In the genomic region with DNA sequence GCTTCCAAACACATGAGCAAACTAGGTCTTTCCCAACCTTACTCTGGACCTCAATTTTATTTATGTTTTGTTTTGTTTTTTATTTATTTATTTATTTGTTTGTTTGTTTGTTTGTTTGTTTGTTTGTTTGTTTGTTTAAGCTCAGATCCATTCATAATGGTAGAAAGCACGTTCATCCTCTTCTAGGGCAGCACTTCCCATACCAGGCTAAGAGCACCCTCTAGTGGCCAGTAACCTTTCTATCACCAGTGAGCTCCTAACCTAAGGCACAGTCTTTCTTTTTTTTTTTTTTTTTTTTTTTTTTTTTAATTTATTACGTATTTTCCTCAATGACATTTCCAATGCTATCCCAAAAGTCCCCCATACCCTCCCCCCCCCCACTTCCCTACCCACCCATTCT, we compare ENCODE assay signal across 11 mouse cellular contexts. TPM values are rescaled to one million over a fixed set of nuclear protein-coding genes. Genes with fewer than 3 reads are reported as not detected.
DNase-seq lines count a peak whose midpoint lies in the region; ATAC-seq and TF ChIP-seq lines count a peak whose summit lies in the region.
"Not testable (repeated sequence)": the region's sequence is repeated elsewhere in the genome, so short reads cannot be mapped to it uniquely, and the experiment has no call there.
"Had no signal": no experiment of that assay in that cellular context is flagged by ENCODE, and none has a peak within 500 bp of the region (broad histone marks: within the 10 kb centered on the region; RNA-seq: fewer than 3 reads in every experiment).

No protein-coding gene starts in this region.

- H3K27ac ChIP-seq in embryonic facial prominence, embryonic 11.5 days (replicated peaks; ENCODE audit: low read depth, low read length); neural tube, embryonic 13.5 days (replicated peaks); thymus, adult 2 months (ENCODE audit: control insufficient read depth, insufficient read depth, low read length): not testable (repeated sequence)

- not testable (repeated sequence) for H3K36me3 ChIP-seq in embryonic facial prominence, embryonic 11.5 days (replicated peaks; ENCODE audit: control insufficient read depth, insufficient read depth, low read depth, low read length); neural tube, embryonic 13.5 days; thymus, adult 2 months (ENCODE audit: control insufficient read depth, insufficient read depth, low read length)

- peak; percentile 89 for ATAC-seq in CD4-positive, CD25-positive, alpha-beta regulatory T cell, adult 4 months
- ATAC-seq in embryonic facial prominence, embryonic 11.5 days (replicated peaks; ENCODE audit: insufficient number of reproducible peaks, low FRiP score, low TSS enrichment, low read depth), result not testable (repeated sequence)
- peak; percentile 65; the same call in 1 of the 2 replicates for ATAC-seq in neural tube, embryonic 13.5 days (ENCODE audit: low read depth)

- not testable (repeated sequence) for H3K9me3 ChIP-seq in embryonic facial prominence, embryonic 11.5 days (replicated peaks; ENCODE audit: control insufficient read depth, low read length); neural tube, embryonic 13.5 days

- not testable (repeated sequence) for H3K4me2 ChIP-seq in embryonic facial prominence, embryonic 11.5 days (ENCODE audit: low read depth, low read length); neural tube, embryonic 13.5 days

- peak; percentile 87 for DNase-seq in brain, embryonic 14.5 days (ENCODE audit: low read depth)
- DNase-seq in embryonic facial prominence, embryonic 11.5 days (ENCODE audit: low spot score), result peak; percentile 83
- DNase-seq in heart, postnatal 4 days, result peak; percentile 74
- DNase-seq in kidney, postnatal 36 days, result peak; percentile 75 to 78
- peak; percentile 38 to 72 for DNase-seq in lung, adult 18-20 months
- DNase-seq in thymus, adult 2 months, result peak; percentile 41

- H3K4me3 ChIP-seq in embryonic facial prominence, embryonic 11.5 days (ENCODE audit: low read depth, low read length); neural tube, embryonic 13.5 days; thymus, adult 2 months (ENCODE audit: control insufficient read depth, insufficient read depth, low read length): not testable (repeated sequence)

- WGBS in embryonic facial prominence, embryonic 11.5 days, result 19% methylated on average over 1 of the region's 2 CpGs
- WGBS in neural tube, embryonic 13.5 days, result 14% methylated on average over 1 of the region's 2 CpGs
- 0% methylated on average over 1 of the region's 2 CpGs for WGBS in thymus, adult 2 months

- TF ChIP-seq POLR2A in brain, embryonic 14.5 days (IDR thresholded peaks at IDR 0.05; ENCODE audit: borderline replicate concordance, extremely low read depth, insufficient read depth, insufficient read length, poor library complexity, severe bottlenecking); thymus, adult 2 months (IDR thresholded peaks at IDR 0.05; ENCODE audit: control insufficient read depth, extremely low read depth, insufficient read depth, low read length, poor library complexity): not testable (repeated sequence)

- H3K27me3 ChIP-seq in embryonic facial prominence, embryonic 11.5 days (ENCODE audit: control insufficient read depth, insufficient read depth, low read length); neural tube, embryonic 13.5 days; thymus, adult 2 months (ENCODE audit: control insufficient read depth, insufficient read depth, low read length): not testable (repeated sequence)

- not testable (repeated sequence) for H3K4me1 ChIP-seq in embryonic facial prominence, embryonic 11.5 days (ENCODE audit: control insufficient read depth, insufficient read depth, low read length); neural tube, embryonic 13.5 days (replicated peaks); thymus, adult 2 months (replicated peaks; ENCODE audit: control insufficient read depth, insufficient read depth, low read length)

- H3K9ac ChIP-seq in embryonic facial prominence, embryonic 11.5 days (replicated peaks; ENCODE audit: low read length); neural tube, embryonic 13.5 days: not testable (repeated sequence)

- peak; percentile 68; the same call in 1 of the 2 replicates for TF ChIP-seq CTCF in brain, embryonic 14.5 days (IDR thresholded peaks at IDR 0.05; ENCODE audit: borderline replicate concordance, extremely low read depth, insufficient read depth, insufficient read length)
- TF ChIP-seq CTCF in thymus, adult 2 months (IDR thresholded peaks at IDR 0.05; ENCODE audit: borderline replicate concordance, control insufficient read depth, extremely low read depth, insufficient read depth, low read length, poor library complexity), result not testable (repeated sequence)

RNA-seq across cellular contexts. Expression of a gene that starts 9.3 kb away (rescaled TPM):
- not detected for polyA plus RNA-seq in CD4-positive, CD25-positive, alpha-beta regulatory T cell, adult 4 months (2017; shearing (Covaris generic))
- 7.9 and 13.7 TPM in 2 replicates for polyA plus RNA-seq in brain, embryonic 14.5 days (2012; rRNA removed)
- polyA plus RNA-seq in embryonic facial prominence, embryonic 11.5 days (2014; fragmentation: Nextera tagmentation; extraction: Ambion mirVana), result 0.38 and 0.48 TPM in 2 replicates
- total RNA-seq in heart, postnatal 4 days (2021), result under 1 TPM; 0.12 to 0.32 TPM
- 3.2 and 3.7 TPM in 2 replicates for polyA plus RNA-seq in neural tube, embryonic 13.5 days (2015; fragmentation: Nextera tagmentation; extraction: Ambion mirVana)
- polyA plus RNA-seq in thymus, adult 2 months (2012; rRNA removed), result 0.05 and 0.06 TPM in 2 replicates

RNA-seq across cellular contexts. Expression of a gene that starts 10.2 kb away (rescaled TPM):
- polyA plus RNA-seq in CD4-positive, CD25-positive, alpha-beta regulatory T cell, adult 4 months (2017; shearing (Covaris generic)), result not detected
- 39.3 and 83.1 TPM in 2 replicates for polyA plus RNA-seq in brain, embryonic 14.5 days (2012; rRNA removed)
- polyA plus RNA-seq in embryonic facial prominence, embryonic 11.5 days (2014; fragmentation: Nextera tagmentation; extraction: Ambion mirVana), result 32.0 and 36.4 TPM in 2 replicates
- total RNA-seq in heart, postnatal 4 days (2021), result 100 to 1,000 TPM; 286 to 313 TPM
- 32.8 and 35.2 TPM in 2 replicates for polyA plus RNA-seq in neural tube, embryonic 13.5 days (2015; fragmentation: Nextera tagmentation; extraction: Ambion mirVana)
- 83.6 and 91.6 TPM in 2 replicates for polyA plus RNA-seq in thymus, adult 2 months (2012; rRNA removed)

RNA-seq across cellular contexts. Expression of a gene that starts 34.7 kb away (rescaled TPM):
- 10 to 100 TPM; 23.5 to 27.7 TPM for polyA plus RNA-seq in CD4-positive, CD25-positive, alpha-beta regulatory T cell, adult 4 months (2017; shearing (Covaris generic))
- polyA plus RNA-seq in brain, embryonic 14.5 days (2012; rRNA removed), result 45.6 and 50.0 TPM in 2 replicates
- 85.3 and 91.4 TPM in 2 replicates for polyA plus RNA-seq in embryonic facial prominence, embryonic 11.5 days (2014; fragmentation: Nextera tagmentation; extraction: Ambion mirVana)
- total RNA-seq in heart, postnatal 4 days (2021), result 10 to 100 TPM; 27.4 to 27.7 TPM
- 59.9 and 64.1 TPM in 2 replicates for polyA plus RNA-seq in neural tube, embryonic 13.5 days (2015; fragmentation: Nextera tagmentation; extraction: Ambion mirVana)
- polyA plus RNA-seq in thymus, adult 2 months (2012; rRNA removed), result 20.8 and 21.4 TPM in 2 replicates

RNA-seq across cellular contexts. Expression of a gene that starts 58.4 kb away (rescaled TPM):
- not detected for polyA plus RNA-seq in CD4-positive, CD25-positive, alpha-beta regulatory T cell, adult 4 months (2017; shearing (Covaris generic))
- polyA plus RNA-seq in brain, embryonic 14.5 days (2012; rRNA removed), result 0.11 and 0.18 TPM in 2 replicates
- polyA plus RNA-seq in embryonic facial prominence, embryonic 11.5 days (2014; fragmentation: Nextera tagmentation; extraction: Ambion mirVana), result not detected in 2 replicates
- not detected for total RNA-seq in heart, postnatal 4 days (2021)
- polyA plus RNA-seq in neural tube, embryonic 13.5 days (2015; fragmentation: Nextera tagmentation; extraction: Ambion mirVana), result not detected in 2 replicates
- 1.7 and 2.2 TPM in 2 replicates for polyA plus RNA-seq in thymus, adult 2 months (2012; rRNA removed)
- total RNA-seq: adrenal gland, adult 2 months; gastrocnemius, postnatal 25 days; left cerebral cortex, adult 8-10 months had no signal

Comparison
In these comparisons a context has a peak if more than half of its experiments do, and no peak if none do; other contexts are left out.
1. RNA of a gene that starts 10.2 kb away (polyA plus RNA-seq): 83.6 to 91.6 TPM in thymus, adult 2 months, 39.3 to 83.1 TPM in brain, embryonic 14.5 days, 32.0 to 36.4 TPM in embryonic facial prominence, embryonic 11.5 days and 32.8 to 35.2 TPM in neural tube, embryonic 13.5 days; not detected in CD4-positive, CD25-positive, alpha-beta regulatory T cell, adult 4 months; every median in the first group is over 10 times any median in the second.
2. Peak in every context shown above with its lines, with median percentiles within 50 percentile points of each other: DNase-seq.